Mouse (Mus musculus) heart, embryonic 12.5 days (tissue): ENCODE measurements around the gene Btaf1. TPM values are rescaled to one million over a fixed set of nuclear protein-coding genes. Genes with fewer than 3 reads are reported as not detected.
A peak's percentile ranks its signal among the peaks of the same experiment; 100 is the strongest.

ENCODE experiments used
- ATAC-seq: fragments of 200-750 bp; cut with Nextera tagmentation; 2 replicates; pipeline ENCODE4 v1.8.0; 2017; ENCODE audit warnings: moderate TSS enrichment, moderate library complexity; ENCODE audit not compliant: insufficient number of reproducible peaks, low FRiP score
- H3K27ac ChIP-seq: fragments of 300-500 bp; sonication (generic); 2 replicates; pipeline ENCODE4 v1.5.1; 2016; ENCODE audit warnings: mild to moderate bottlenecking, moderate library complexity; ENCODE audit not compliant: poor library complexity, severe bottlenecking
- H3K27me3 ChIP-seq: fragments of 300-500 bp; sonication (generic); replicated peaks from 2 replicates; pipeline ENCODE4 v1.6.1; 2016; ENCODE audit warnings: mild to moderate bottlenecking, moderate library complexity
- H3K36me3 ChIP-seq: fragments of 300-500 bp; sonication (generic); 2 replicates; pipeline ENCODE4 v1.6.1; 2016; ENCODE audit warnings: mild to moderate bottlenecking, moderate library complexity
- H3K4me1 ChIP-seq: fragments of 300-500 bp; sonication (generic); replicated peaks from 2 replicates; pipeline ENCODE4 v1.6.1; 2016; ENCODE audit warnings: mild to moderate bottlenecking
- H3K4me2 ChIP-seq: fragments of 300-500 bp; sonication (generic); 2 replicates; pipeline ENCODE4 v1.6.1; 2016; ENCODE audit warnings: mild to moderate bottlenecking, moderate library complexity
- H3K4me3 ChIP-seq: fragments of 300-500 bp; sonication (generic); 2 replicates; pipeline ENCODE4 v1.5.1; 2016; ENCODE audit warnings: mild to moderate bottlenecking
- H3K9ac ChIP-seq: fragments of 300-500 bp; sonication (generic); 2 replicates; pipeline ENCODE4 v1.6.1; 2016; ENCODE audit warnings: mild to moderate bottlenecking, moderate library complexity
- H3K9me3 ChIP-seq: fragments of 300-500 bp; sonication (generic); replicated peaks from 2 replicates; pipeline ENCODE4 v1.6.1; 2016; ENCODE audit warnings: mild to moderate bottlenecking, moderate library complexity
- WGBS: fragments of 180-500 bp; shearing (Covaris S2); methylation state at CpG from one replicate; pipeline ENCODE4 v1.1.7; 2016; 5-methylcytosine and 5-hydroxymethylcytosine counted together
- polyA plus RNA-seq: library from polyadenylated mRNA; unstranded; fragments of >200 nt; fragmentation: Nextera tagmentation; extraction: Ambion mirVana; gene quantifications from 2 replicates; pipeline ENCODE4 v1.2.1, GENCODE M21; 2016

The Btaf1 gene
- polyA plus RNA-seq, 1 experiment from 2014 or later = 13.8 TPM

- 84% methylated on average over 8 of the region's 8 CpGs for WGBS
- Histone ChIP-seq H3K36me3 (no peaks in the 10 kb centered on the region), H3K27ac (no peak overlapping the region), H3K9me3 (no peaks in the 10 kb centered on the region), H3K27me3 (no peaks in the 10 kb centered on the region), H3K4me2 (no peak overlapping the region), H3K9ac (no peak overlapping the region), H3K4me1 (peaks cover 14% of the 10 kb centered on the region), H3K4me3 (no peak overlapping the region)
- ATAC-seq = no peak
Observed at GRCm38 (mm10) chr19:37057161-37057905, 131.5 kb downstream of the Btaf1 start.

GRCm38 (mm10) chr19:37059623-37060022, 133.7 kb downstream of the Btaf1 start:
- 23% methylated on average over 2 of the region's 2 CpGs for WGBS
- H3K36me3 ChIP-seq = no peaks in the 10 kb centered on the region
- no peaks in the 10 kb centered on the region for H3K9me3 ChIP-seq
- no peak overlapping the region for H3K9ac ChIP-seq
- H3K4me3 ChIP-seq = no peak overlapping the region
- peaks cover 14% of the 10 kb centered on the region for H3K4me1 ChIP-seq
- no peaks in the 10 kb centered on the region for H3K27me3 ChIP-seq
- no peak for ATAC-seq
- H3K27ac ChIP-seq = peak overlapping the region; percentile 12; the same call in 1 of the 2 replicates
- H3K4me2 ChIP-seq = no peak overlapping the region

DNA sequence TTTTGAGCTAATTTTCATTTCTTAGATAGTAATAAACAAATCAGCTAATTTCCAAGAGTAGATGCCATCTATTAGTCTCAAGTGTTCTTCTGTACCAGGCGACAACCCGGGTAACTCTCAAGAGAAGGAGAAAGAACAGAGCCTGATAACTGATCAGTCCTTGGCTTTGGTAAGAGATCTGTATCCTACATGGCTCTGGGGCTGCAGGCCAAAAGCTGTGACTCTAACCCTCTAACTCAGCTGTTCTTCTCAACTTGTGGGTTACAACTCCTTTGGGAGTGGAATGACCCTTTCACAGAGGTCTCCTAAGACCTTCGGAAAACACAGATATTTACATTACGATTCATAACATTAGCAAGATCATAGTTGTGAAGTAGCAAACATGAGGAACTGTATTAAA, 134.2 kb downstream of the Btaf1 start:
- no peak overlapping the region for H3K9ac ChIP-seq
- no peaks in the 10 kb centered on the region for H3K36me3 ChIP-seq
- H3K4me3 ChIP-seq = no peak overlapping the region
- H3K4me2 ChIP-seq = no peak overlapping the region
- peaks cover 14% of the 10 kb centered on the region for H3K4me1 ChIP-seq
- H3K27me3 ChIP-seq = no peaks in the 10 kb centered on the region
- 72% methylated on average over 4 of the region's 4 CpGs for WGBS
- H3K27ac ChIP-seq = no peak overlapping the region
- no peak for ATAC-seq
- H3K9me3 ChIP-seq = no peaks in the 10 kb centered on the region

Other genes starting within 250 kb of the Btaf1 start
- gene Ppp1r3c, start 189.4 kb upstream of the Btaf1 start, polyA plus RNA-seq = 53.3 and 55.1 TPM in 2 replicates
- 76.5 and 81.3 TPM in 2 replicates for gene Tnks2, start 91.8 kb upstream of the Btaf1 start, polyA plus RNA-seq
- 5.2 and 5.3 TPM in 2 replicates for gene Fgfbp3, start 6.5 kb upstream of the Btaf1 start, polyA plus RNA-seq